Mouse (Mus musculus) midbrain, embryonic 10.5 days (tissue): ENCODE results near the gene Coro1c. TPM values are rescaled to one million over a fixed set of nuclear protein-coding genes. Genes with fewer than 3 reads are reported as not detected.

Experiments used
- DNase-seq: peaks from one replicate; pipeline ENCODE4 v3.0.0-alpha.2; 2017; ENCODE audit warnings: low spot score
- H3K27ac ChIP-seq: fragments of 300-500 bp; sonication (generic); replicated peaks from 2 replicates; pipeline ENCODE4 v1.5.1; 2016; ENCODE audit warnings: mild to moderate bottlenecking
- H3K27me3 ChIP-seq: fragments of 300-500 bp; sonication (generic); 2 replicates; pipeline ENCODE4 v1.6.1; 2016; ENCODE audit warnings: low read depth, mild to moderate bottlenecking; ENCODE audit not compliant: poor library complexity, severe bottlenecking
- H3K36me3 ChIP-seq: fragments of 300-500 bp; sonication (generic); 2 replicates; pipeline ENCODE4 v1.6.1; 2016; ENCODE audit warnings: mild to moderate bottlenecking, moderate library complexity
- H3K4me1 ChIP-seq: fragments of 300-500 bp; sonication (generic); 2 replicates; pipeline ENCODE4 v1.6.1; 2016
- H3K4me3 ChIP-seq: fragments of 300-500 bp; sonication (generic); 2 replicates; pipeline ENCODE4 v1.5.1; 2016; ENCODE audit warnings: mild to moderate bottlenecking, moderate library complexity
- H3K9me3 ChIP-seq: fragments of 300-500 bp; sonication (generic); replicated peaks from 2 replicates; pipeline ENCODE4 v1.6.1; 2016; ENCODE audit warnings: mild to moderate bottlenecking
- WGBS: fragments of 180-500 bp; shearing (Covaris S2); methylation state at CpG from one replicate; pipeline ENCODE4 v1.1.7; 2016; 5-methylcytosine and 5-hydroxymethylcytosine counted together
- polyA plus RNA-seq: library from polyadenylated mRNA; unstranded; fragments of >200 nt; fragmentation: Nextera tagmentation; extraction: Ambion mirVana; gene quantifications from 2 replicates; pipeline ENCODE4 v1.2.1, GENCODE M21; 2016

Gene Coro1c
- 205 and 233 TPM in 2 replicates for polyA plus RNA-seq

DNA sequence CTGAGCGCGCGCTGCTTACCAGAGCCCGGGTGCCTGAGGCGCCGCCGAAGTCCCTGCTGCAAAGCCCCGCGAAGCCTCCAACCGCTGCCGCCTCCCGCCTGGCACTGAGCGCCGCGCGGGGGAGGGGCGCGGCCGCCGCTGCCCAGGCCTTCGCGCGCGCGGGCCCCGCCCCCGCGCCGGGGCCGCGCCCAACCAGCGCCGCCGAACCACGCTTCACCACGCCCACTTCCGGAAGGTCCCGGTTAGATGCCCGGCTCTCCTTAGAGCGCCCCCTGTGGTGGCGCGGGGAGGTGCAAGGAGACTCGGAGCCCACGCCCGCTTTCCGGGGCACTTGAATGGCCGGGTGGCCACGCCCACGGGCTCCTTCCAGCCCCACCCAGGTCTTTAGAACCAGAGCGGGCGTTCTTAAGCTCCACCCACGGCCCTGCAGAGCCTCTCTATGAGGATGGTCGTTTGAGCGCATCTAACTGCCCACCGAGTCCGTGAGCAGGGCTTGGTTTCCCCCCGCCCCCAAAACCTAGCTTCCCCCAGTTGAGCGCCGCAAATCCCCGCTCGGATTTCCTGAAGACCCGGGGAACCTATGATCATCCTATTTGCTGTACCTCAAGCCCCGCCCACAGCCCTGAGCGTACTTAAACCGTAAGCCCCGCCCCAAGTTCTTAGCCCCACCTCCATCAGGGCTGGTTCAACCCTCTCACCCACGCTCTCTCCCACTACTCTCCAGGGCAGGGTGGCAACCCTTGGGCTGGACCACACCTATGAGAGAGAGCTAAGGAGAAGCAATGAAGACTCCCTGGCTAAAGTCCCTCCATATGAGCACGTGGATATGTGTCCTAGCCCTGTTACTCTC lies at the start of gene Coro1c:
Gene Coro1c, minus strand, starts transcription at position 167 of the 850 bp plus-strand sequence.
- Histone ChIP-seq H3K27ac (peak within 1 kb of the TSS; percentile 98), H3K4me1 (peaks cover 49% of the 10 kb centered on the region), H3K36me3 (no peaks in the 10 kb centered on the region), H3K4me3 (peak within 1 kb of the TSS; percentile 98), H3K27me3 (no peaks in the 10 kb centered on the region), H3K9me3 (no peaks in the 10 kb centered on the region)
- WGBS: under 1% methylated on average over 62 of the region's 68 CpGs
- DNase-seq: peak; percentile 99

DNA sequence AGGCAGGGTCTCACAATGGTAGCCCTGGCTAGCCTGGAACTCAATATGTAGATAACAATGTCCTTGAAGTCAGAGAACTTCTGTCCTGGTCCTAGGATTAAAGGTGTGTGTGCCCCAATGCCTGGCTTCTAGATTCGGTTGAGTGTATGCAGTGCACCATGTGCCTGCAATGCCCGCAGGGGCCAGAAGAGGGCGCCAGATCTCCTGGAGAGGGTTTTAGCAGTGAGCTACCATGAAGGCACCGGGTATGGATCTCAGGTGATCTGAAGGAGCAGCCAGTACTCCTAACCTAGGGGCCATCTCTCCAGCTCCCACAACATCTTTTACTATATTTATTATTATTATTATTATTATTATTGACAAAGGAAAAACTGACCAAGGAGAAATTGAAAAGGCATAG lies 48.0 kb upstream of the Coro1c start:
- H3K27me3 ChIP-seq: no peaks in the 10 kb centered on the region
- no peak overlapping the region for H3K27ac ChIP-seq
- peaks cover 14% of the 10 kb centered on the region for H3K4me1 ChIP-seq
- DNase-seq: peak; percentile 89
- H3K4me3 ChIP-seq: no peak overlapping the region
- H3K9me3 ChIP-seq: no peaks in the 10 kb centered on the region
- 8% methylated on average over 4 of the region's 4 CpGs for WGBS
- H3K36me3 ChIP-seq: peaks cover 74% of the 10 kb centered on the region

- Histone ChIP-seq H3K4me1 (peaks cover 14% of the 10 kb centered on the region), H3K9me3 (no peaks in the 10 kb centered on the region), H3K36me3 (peaks cover 74% of the 10 kb centered on the region), H3K27ac (no peak overlapping the region), H3K4me3 (no peak overlapping the region), H3K27me3 (no peaks in the 10 kb centered on the region)
- 90% methylated on average over 8 of the region's 8 CpGs for WGBS
- DNase-seq: no peak
Measured at GRCm38 (mm10) chr5:113955691-113956090, 47.1 kb upstream of the Coro1c start.

GRCm38 (mm10) chr5:113955281-113955680 lies 46.7 kb upstream of the Coro1c start:
- no peaks in the 10 kb centered on the region for H3K27me3 ChIP-seq
- WGBS: 91% methylated on average over 5 of the region's 5 CpGs
- no peak for DNase-seq
- H3K27ac ChIP-seq: no peak overlapping the region
- H3K36me3 ChIP-seq: peaks cover 74% of the 10 kb centered on the region
- H3K4me1 ChIP-seq: peaks cover 14% of the 10 kb centered on the region
- no peaks in the 10 kb centered on the region for H3K9me3 ChIP-seq
- H3K4me3 ChIP-seq: no peak overlapping the region

DNA sequence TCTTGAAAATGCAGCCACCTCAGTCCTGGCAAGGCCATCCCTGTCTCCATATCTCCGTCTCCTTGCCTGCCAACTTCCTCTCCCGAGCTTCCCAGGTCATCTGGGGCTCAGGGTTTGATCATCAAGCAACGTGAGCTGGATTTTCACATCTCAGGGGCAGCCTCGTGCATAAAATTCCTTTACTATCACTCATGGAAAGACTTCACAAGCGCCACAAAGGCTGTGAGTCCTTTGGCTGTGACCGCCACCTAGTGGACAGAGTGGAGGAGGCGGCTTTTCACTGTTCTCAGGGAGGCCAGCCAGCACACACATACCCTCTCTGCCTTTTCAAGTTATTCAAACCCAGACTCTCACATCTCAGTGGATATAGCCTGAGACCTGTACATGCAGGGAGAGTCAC lies 45.9 kb upstream of the Coro1c start:
- H3K4me1 ChIP-seq: peaks cover 13% of the 10 kb centered on the region
- H3K9me3 ChIP-seq: no peaks in the 10 kb centered on the region
- peaks cover 80% of the 10 kb centered on the region for H3K36me3 ChIP-seq
- H3K4me3 ChIP-seq: no peak overlapping the region
- WGBS: 17% methylated on average over 7 of the region's 7 CpGs
- DNase-seq: peak; percentile 78
- no peaks in the 10 kb centered on the region for H3K27me3 ChIP-seq
- peak overlapping the region; percentile 34; the same call in 1 of the 2 replicates for H3K27ac ChIP-seq

DNA sequence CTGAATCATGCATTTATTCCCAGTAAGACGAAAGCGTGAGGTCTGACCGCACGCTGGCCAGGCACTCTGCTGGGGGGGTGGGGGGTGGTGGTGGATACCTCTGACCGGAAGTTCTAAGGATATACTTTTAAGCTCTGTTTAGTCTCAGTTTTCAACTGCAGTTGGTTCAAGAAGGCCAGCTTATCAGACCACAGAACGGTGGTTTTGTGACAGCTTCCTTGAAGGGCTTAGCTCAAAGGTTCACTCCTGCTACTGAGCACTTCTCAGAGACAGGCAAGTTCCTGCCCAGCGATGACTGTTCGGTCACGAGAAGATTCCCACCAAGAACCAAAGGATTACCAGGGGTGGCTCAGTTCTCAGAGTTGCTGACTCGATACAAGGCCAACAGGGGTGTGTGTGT lies 44.0 kb upstream of the Coro1c start:
- 93% methylated on average over 10 of the region's 10 CpGs for WGBS
- DNase-seq: no peak
- H3K27me3 ChIP-seq: no peaks in the 10 kb centered on the region
- no peaks in the 10 kb centered on the region for H3K9me3 ChIP-seq
- no peak overlapping the region for H3K27ac ChIP-seq
- H3K36me3 ChIP-seq: peaks cover 87% of the 10 kb centered on the region
- no peak overlapping the region for H3K4me3 ChIP-seq
- peaks cover 3% of the 10 kb centered on the region; the same call in 1 of the 2 replicates for H3K4me1 ChIP-seq

DNA sequence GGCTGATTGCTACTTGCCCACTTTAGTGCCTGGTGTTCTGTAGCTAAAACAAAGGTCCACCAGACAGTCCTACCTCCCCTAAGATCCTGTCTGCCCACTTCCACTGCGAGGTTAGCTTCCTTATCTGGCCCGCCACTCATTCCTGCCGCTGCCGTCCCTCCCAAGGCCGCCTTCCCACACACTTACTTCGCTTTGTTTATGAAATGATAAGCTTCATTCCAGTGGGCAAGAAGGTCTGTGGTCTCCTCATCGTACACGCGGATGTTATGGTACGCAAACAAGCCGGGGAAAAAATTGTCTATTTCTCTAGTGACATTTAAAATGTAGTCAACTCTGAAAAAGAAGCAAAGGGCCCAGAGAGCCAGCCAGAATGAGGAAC lies 43.1 kb upstream of the Coro1c start:
- H3K4me1 ChIP-seq: peaks cover 3% of the 10 kb centered on the region; the same call in 1 of the 2 replicates
- no peak for DNase-seq
- WGBS: 95% methylated on average over 11 of the region's 11 CpGs
- no peak overlapping the region for H3K27ac ChIP-seq
- H3K4me3 ChIP-seq: no peak overlapping the region
- H3K36me3 ChIP-seq: peaks cover 89% of the 10 kb centered on the region
- H3K27me3 ChIP-seq: no peaks in the 10 kb centered on the region
- H3K9me3 ChIP-seq: no peaks in the 10 kb centered on the region

GRCm38 (mm10) chr5:113950786-113951692 lies 42.5 kb upstream of the Coro1c start:
- Histone ChIP-seq H3K27me3 (no peaks in the 10 kb centered on the region), H3K4me3 (no peak overlapping the region), H3K9me3 (no peaks in the 10 kb centered on the region), H3K36me3 (peaks cover 95% of the 10 kb centered on the region), H3K4me1 (peaks cover 3% of the 10 kb centered on the region; the same call in 1 of the 2 replicates), H3K27ac (no peak overlapping the region)
- WGBS: 89% methylated on average over 19 of the region's 19 CpGs
- DNase-seq: no peak

DNA sequence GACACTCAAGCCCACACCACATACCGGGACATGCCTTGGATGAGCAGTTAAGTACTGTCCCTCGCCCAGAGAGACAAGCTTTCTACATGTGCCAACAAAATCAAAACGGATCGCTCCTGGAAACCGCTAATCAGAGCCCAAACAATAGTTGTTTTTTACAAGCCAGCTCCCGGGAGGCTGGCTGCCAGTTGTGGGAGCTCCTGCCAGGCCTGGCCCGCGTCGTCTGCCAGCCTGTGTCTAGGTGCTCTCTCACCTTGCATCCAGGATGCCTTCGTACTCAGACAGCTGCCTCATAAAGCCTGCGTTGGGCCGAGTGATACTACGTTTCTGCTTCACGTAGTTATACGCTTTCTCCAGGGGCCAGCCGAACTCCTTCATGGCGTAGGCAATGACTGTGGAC lies 41.6 kb upstream of the Coro1c start:
- DNase-seq: no peak
- 94% methylated on average over 17 of the region's 17 CpGs for WGBS
- H3K9me3 ChIP-seq: no peaks in the 10 kb centered on the region
- no peak overlapping the region for H3K4me3 ChIP-seq
- H3K4me1 ChIP-seq: peaks cover 3% of the 10 kb centered on the region; the same call in 1 of the 2 replicates
- peaks cover 96% of the 10 kb centered on the region for H3K36me3 ChIP-seq
- H3K27me3 ChIP-seq: no peaks in the 10 kb centered on the region
- no peak overlapping the region for H3K27ac ChIP-seq

DNA sequence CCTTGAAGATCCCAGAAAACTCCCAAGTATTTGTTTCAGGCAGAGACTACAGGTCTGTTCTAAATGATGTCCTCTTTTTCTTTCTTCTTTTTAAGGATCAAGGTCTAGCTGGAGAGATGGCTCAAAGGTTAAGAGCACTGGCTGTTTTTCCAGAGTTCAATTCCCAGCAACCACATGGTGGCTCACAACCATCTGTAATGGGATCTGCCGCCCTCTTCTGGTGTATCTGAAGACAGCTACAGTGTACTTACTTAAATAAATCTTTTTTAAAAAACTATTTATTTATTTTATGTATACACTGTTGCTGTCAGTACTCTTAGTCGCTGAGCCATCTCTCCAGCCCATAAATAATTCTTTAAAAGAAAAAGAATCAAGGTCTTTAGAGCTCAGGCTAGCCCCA lies 38.7 kb upstream of the Coro1c start:
- H3K9me3 ChIP-seq: no peaks in the 10 kb centered on the region
- H3K27ac ChIP-seq: no peak overlapping the region
- H3K4me1 ChIP-seq: peaks cover 6% of the 10 kb centered on the region
- H3K36me3 ChIP-seq: peaks cover 100% of the 10 kb centered on the region
- no peak overlapping the region for H3K4me3 ChIP-seq
- WGBS: 70% methylated on average over 2 of the region's 2 CpGs
- H3K27me3 ChIP-seq: no peaks in the 10 kb centered on the region
- DNase-seq: no peak

DNA sequence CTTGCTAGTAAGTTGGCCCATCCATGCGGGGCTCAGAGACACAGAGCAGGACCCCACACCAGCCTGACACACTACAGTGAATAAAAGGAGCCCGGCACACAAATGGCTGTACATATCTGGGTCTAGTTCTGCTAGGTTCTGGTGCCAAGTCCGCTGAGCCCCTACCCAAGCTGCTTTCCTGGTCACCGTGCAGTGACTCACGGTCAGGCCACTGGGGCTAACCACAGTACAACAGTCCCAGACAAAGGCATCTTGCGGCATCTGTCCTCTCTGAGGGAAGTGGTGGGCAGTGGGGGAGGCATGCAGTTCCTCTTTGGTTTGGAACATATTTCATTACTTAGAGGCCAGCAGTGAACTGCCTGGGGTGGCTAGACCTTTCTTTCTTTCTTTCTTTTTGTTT lies 36.6 kb upstream of the Coro1c start:
- 0 out of 2 replicates have a peak overlapping the region, but pooled peaks have one; percentile 7 for H3K27ac ChIP-seq
- no peaks in the 10 kb centered on the region for H3K9me3 ChIP-seq
- no peak overlapping the region for H3K4me3 ChIP-seq
- 92% methylated on average over 6 of the region's 6 CpGs for WGBS
- peaks cover 100% of the 10 kb centered on the region for H3K36me3 ChIP-seq
- H3K4me1 ChIP-seq: peaks cover 6% of the 10 kb centered on the region
- DNase-seq: no peak
- H3K27me3 ChIP-seq: no peaks in the 10 kb centered on the region

DNA sequence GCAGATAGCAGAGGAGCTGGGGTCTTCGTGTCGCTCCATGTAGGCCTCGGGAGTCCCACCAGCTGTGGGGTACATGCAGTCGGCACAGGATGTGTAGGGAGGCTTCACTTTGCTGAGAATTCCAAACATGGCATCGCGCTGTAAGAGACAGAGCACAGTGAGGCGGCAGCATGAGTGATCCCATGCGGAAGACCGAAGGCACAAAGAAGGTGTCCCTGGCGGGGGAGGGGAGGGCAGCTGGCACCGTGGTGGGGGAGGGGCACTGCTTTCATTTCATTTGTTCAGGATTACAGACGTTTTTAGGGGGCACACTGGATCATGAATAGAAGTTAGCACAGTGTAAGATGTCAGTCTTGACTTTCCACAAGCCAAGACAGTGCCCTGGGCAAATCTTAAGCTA lies 34.8 kb upstream of the Coro1c start:
- H3K36me3 ChIP-seq: peaks cover 97% of the 10 kb centered on the region
- no peaks in the 10 kb centered on the region for H3K27me3 ChIP-seq
- H3K9me3 ChIP-seq: no peaks in the 10 kb centered on the region
- H3K27ac ChIP-seq: peak overlapping the region; percentile 68
- no peak overlapping the region for H3K4me3 ChIP-seq
- H3K4me1 ChIP-seq: peaks cover 12% of the 10 kb centered on the region
- DNase-seq: no peak
- 84% methylated on average over 12 of the region's 12 CpGs for WGBS
